Mouse (Mus musculus): Measurements from ENCODE around the gene Rps28. TPM values are rescaled to one million over a fixed set of nuclear protein-coding genes. Genes with fewer than 3 reads are reported as not detected.
A peak's percentile ranks its signal among the peaks of the same experiment; 100 is the strongest.

Rps28 gene
- total RNA-seq, 2 experiments from 2014 or later: 861 to 875 TPM

DNA sequence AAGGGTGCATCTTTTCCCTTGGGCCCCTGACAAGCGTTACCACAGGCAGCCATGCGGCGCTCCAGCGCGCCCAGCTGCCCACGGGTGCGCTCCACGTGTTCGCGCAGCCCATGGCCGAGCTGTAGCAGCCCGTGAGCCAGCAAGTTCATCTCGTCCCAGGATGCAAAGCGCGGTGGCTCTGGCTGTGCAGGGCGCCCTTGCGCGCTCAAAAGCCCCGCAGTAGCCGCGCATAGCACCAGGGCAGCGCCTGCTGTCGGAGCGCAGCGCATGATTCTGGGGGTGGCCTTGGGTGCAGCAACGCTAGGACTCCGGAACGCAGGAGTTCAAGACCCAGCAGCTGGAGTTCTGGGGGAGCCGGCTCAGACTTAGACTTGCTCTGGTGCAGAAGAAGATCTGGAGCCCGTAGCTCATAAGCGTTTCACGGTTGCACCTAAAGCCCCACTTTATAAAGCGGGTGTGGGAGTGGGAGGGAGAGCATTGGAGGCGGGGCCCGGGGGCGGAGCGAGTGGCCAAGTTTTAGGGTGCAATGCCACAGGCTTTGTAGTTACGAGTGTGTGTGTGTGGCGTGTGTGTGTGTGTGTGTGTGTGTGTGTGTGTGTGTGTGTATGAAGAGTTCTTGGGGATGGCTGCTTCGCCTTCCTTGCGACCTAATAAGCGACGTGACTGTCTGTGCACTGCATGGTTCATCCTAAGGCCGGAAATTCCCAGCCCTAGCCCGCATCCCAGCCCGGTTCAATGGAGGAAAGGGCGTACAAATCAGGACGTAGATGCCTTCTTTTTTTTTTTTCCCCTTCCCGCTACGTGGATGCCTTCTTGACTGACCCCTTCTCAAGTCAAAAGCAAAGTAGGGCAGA is 43.0 kb downstream of the Rps28 start, which contains the start of gene Angptl4:
Angptl4 (minus strand) TSS at position 707 of the 854 bp plus-strand sequence.
- intact Hi-C loops (cut with DNase I): no loop called here
- DNase-seq (ENCODE audit: extremely low spot score in 1 of 2, low spot score in 2 of 2): peak in 1 of 2 experiments; percentile 77

DNA sequence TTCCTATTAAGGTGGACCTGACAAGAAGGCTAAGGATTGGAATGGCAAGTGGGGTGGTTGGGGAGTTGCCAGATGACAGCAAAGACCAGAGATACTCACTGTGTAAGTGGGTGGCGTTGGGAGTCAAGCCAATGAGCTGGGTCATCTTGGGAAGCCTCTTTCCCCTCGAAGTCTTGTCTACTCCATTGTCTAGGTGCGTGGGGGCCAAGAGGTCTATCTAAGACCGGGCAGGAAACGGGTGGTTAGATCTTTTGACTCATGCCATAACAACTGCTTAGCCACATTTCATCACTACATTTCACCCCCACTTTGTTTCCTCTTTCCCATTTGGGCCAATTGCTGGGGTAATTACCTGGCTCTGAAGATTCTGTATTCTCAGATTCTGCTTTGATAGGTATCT is 43.9 kb downstream of the Rps28 start:
- peak in 1 of 2 experiments; percentile 68 for DNase-seq (ENCODE audit: extremely low spot score in 1 of 2, low spot score in 2 of 2)
- intact Hi-C loops (cut with DNase I): no loop called here

DNA sequence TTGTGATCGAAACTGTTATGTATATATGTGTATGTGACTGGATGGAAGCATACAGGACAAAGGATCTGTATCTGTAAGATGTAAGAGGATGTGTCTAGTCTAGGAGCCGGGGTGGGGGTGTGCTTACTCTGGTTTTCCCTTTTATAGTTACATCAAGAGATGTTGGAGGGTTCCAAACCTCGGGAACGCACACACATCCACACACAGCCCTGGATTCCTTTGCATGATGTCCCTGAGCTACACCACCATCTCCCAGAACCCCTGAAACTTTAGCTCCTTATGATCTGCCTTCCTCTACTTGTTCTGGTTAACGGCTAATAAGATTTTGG is 44.4 kb downstream of the Rps28 start:
- intact Hi-C loops (cut with DNase I): no loop called here
- no peak for DNase-seq (ENCODE audit: extremely low spot score in 1 of 2, low spot score in 2 of 2)

DNA sequence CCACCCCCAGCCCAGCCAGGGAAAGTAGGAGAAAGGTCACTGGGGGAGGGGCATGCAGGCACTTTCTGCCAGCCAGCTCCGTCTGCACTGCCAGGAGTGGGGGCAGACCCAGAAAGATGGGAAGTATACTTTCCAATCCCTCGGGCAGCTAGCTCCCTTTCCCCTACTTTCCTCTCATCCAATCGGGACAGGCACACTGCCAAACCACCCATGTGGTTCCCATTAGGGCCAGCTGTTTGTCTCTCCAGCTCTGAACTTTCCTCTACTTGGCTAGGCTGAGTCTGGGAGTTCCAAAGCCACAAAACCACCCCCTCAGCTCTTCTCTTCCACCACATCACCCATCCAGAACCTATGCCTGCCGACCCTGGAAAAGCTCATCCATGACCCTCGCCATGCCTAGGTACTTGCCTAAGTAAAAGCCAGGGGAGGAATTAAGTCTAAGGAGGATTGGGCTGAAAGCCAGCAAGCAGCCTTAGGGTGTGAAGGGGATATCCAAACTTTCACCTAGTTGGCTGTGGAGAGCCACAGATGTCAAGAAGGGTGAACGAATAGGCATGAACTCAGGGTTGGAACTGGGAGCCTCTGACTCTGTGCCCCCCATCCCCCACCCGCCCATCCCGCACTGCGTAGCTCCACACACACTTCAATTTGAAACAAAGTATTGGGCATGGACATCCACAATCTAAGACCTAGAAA is 44.9 kb downstream of the Rps28 start:
- intact Hi-C loops (cut with DNase I): no loop called here
- peak; percentile 89 to 94 for DNase-seq (ENCODE audit: extremely low spot score in 1 of 2, low spot score in 2 of 2)

DNA sequence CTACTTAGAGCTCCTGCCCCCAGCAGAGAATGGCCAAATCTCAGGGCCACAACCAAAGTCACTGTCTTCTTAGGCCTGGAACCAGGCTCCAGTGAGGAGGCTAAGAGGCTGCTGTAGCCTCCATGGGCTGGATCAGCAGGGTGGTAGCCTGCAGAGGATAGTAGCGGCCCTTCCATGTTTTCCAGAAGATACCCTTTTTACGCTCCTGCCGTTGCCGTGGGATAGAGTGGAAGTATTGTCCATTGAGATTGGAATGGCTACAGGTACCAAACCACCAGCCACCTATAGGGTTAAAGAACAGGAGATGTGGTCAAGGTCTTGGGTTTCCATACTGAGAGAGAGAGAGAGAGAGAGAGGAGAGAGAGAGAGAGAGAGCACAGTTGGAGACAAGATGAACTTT is 49.1 kb downstream of the Rps28 start:
- no peak for DNase-seq (ENCODE audit: extremely low spot score in 1 of 2, low spot score in 2 of 2)
- intact Hi-C loops (cut with DNase I): no loop called here

DNA sequence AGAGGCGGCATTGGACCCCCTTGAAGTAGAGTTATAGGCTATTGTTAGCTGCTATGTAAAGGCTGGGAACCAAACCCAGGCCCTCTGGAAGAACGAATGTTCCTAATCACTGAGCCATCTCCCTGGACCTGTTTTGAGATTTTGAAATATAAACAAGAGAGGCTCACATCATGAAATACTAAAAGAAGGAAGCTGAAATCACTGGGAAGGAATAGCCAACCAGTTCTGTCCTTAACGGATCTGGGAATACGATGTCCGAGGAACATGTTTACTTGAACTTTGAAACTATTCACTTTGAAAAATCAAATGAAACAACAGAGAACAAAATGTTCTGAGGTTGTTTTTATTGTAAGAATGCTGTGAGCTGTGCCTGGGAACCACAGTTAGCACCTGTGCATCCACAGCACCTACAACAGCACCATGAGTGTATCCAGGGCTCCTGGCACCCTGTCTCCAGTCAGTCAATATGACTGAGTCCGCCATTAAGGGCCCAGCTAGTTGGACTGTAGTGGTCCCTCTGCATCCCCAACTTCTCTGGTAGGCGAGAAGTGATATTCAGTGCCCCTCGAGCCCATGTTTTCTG is 49.7 kb downstream of the Rps28 start:
- intact Hi-C loops (cut with DNase I): no loop called here
- DNase-seq (ENCODE audit: extremely low spot score in 1 of 2, low spot score in 2 of 2): no peak

DNA sequence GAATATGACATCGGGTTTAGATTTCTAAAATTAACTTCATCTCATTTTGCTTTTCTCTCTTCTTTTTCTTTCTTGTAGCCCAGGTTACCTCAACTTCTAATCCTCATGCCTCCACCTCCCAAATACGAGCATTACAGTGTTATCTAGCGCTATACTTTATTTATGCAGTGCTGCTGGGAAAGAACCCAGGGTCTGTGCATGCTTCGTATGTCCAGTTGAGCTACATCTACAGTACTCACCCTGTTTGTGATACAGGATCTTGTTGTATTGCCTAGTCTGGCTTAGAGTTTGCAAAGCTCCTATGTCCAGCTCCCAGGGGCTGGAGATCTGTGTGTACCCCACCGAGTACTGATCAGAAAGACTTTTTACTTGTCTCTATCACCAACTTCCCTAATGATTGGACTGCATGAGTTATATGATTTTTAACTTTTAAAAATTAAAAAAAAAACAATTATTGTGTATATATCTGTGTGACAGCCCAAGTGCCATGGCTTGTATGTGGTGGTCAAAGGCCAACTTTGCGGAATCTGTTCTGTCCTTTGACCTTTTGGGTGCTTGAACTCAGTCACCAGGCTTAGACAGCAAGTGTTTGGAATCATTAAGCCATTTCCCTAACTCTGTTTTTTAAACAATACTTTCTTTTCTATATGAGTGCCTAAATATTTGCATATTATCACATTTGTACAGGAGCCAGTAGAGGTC is 50.3 kb downstream of the Rps28 start:
- intact Hi-C loops (cut with DNase I): no loop called here
- DNase-seq (ENCODE audit: extremely low spot score in 1 of 2, low spot score in 2 of 2): no peak

DNA sequence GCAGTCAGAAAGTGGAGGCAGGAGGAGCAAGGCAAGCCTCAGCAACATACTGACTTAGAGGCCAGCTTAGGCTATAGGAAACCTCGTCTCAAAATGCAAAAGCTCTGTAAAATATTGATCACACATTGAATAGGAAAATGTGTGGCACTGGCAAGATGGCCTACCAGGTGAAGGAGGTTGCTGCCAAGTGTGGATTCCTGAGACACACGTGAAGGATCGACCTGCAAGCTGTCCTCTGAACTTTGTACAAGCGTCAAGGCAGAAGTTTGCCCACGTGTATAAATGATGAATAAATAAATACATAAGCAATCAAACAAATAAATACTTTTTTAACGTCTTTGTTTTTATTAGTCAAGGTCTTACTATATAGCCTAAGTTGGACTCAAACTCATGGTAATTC is 50.9 kb downstream of the Rps28 start:
- intact Hi-C loops (cut with DNase I): no loop called here
- DNase-seq (ENCODE audit: extremely low spot score in 1 of 2, low spot score in 2 of 2): no peak

DNA sequence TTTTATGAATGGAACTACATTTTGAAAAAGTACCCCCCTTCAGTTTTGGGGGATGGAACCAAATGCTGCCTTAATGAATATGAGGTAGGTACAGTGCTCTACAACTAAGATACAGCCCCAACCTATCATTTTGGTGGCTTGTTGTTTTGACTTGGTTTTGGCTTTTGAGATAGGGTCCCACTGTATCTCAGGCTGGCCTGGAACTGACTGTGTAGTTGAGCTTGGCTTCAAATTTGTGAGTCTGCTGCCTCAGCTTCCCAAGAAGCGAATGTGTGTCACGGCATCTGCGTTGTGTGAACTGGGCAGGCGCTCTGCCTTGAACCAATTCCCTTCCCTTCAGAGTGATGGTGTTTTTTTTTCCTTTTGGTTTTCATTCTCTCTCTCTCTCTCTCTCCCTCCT is 52.7 kb downstream of the Rps28 start:
- intact Hi-C loops (cut with DNase I): no loop called here
- no peak for DNase-seq (ENCODE audit: extremely low spot score in 1 of 2, low spot score in 2 of 2)

Other genes with a start within 250 kb of the Rps28 start
- gene Zfp414, start 195.5 kb downstream of the Rps28 start, total RNA-seq (2021): 10 to 100 TPM; 46.5 to 47.5 TPM
- under 1 TPM; 0.26 to 0.47 TPM for gene Pram1, start 186.5 kb downstream of the Rps28 start, total RNA-seq (2021)
- gene Hnrnpm, start 137.7 kb downstream of the Rps28 start, total RNA-seq (2021): 100 to 1,000 TPM; 113 to 115 TPM
- gene March2, start 105.9 kb downstream of the Rps28 start, total RNA-seq (2021): 10 to 100 TPM; 81.5 to 82.1 TPM
- 100 to 1,000 TPM; 336 to 350 TPM for gene Rab11b, start 64.0 kb downstream of the Rps28 start, total RNA-seq (2021)
- 1 to 10 TPM; 5.2 to 9.1 TPM for gene Angptl4, start 42.7 kb downstream of the Rps28 start, total RNA-seq (2021)
- 10 to 100 TPM; 37.9 to 38.2 TPM for gene Kank3, start 14.0 kb downstream of the Rps28 start, total RNA-seq (2021)
- gene Ndufa7, start within 50 bp of the Rps28 start, total RNA-seq (2021): 100 to 1,000 TPM; 225 to 228 TPM
- gene Cd320, start 18.5 kb upstream of the Rps28 start, total RNA-seq (2021): 10 to 100 TPM; 24.1 to 26.4 TPM
- gene Gm7029, start 49.3 kb upstream of the Rps28 start, total RNA-seq (2021): not detected
- 1 to 10 TPM; 3.9 to 7.1 TPM for gene Kifc1, start 66.1 kb upstream of the Rps28 start, total RNA-seq (2021)
- gene Platr17, start 80.6 kb upstream of the Rps28 start, total RNA-seq (2021): 1 to 10 TPM; 1.2 TPM
- 10 to 100 TPM; 26.5 to 28.1 TPM for gene Daxx, start 84.9 kb upstream of the Rps28 start, total RNA-seq (2021)
- gene Tapbp, start 91.3 kb upstream of the Rps28 start, total RNA-seq (2021): 10 to 100 TPM; 33.0 to 34.7 TPM
- 10 to 100 TPM; 35.0 to 35.8 TPM for gene Zbtb22, start 91.3 kb upstream of the Rps28 start, total RNA-seq (2021)
- gene Rgl2, start 105.0 kb upstream of the Rps28 start, total RNA-seq (2021): 10 to 100 TPM; 67.1 to 68.4 TPM
- gene Pfdn6, start 115.8 kb upstream of the Rps28 start, total RNA-seq (2021): 10 to 100 TPM; 89.2 to 96.1 TPM
- gene Wdr46, start 116.1 kb upstream of the Rps28 start, total RNA-seq (2021): 10 to 100 TPM; 20.5 to 20.9 TPM
- gene B3galt4, start 126.9 kb upstream of the Rps28 start, total RNA-seq (2021): 1 to 10 TPM; 5.2 to 9.8 TPM
- gene Vps52, start 131.2 kb upstream of the Rps28 start, total RNA-seq (2021): 10 to 100 TPM; 71.3 to 77.5 TPM
- 100 to 1,000 TPM; 440 to 443 TPM for gene Rps18, start 131.4 kb upstream of the Rps28 start, total RNA-seq (2021)
- gene H2-K1, start 175.8 kb upstream of the Rps28 start, total RNA-seq (2021): 10 to 100 TPM; 10.6 to 11.8 TPM
- gene Ring1, start 200.1 kb upstream of the Rps28 start, total RNA-seq (2021): 10 to 100 TPM; 23.2 to 24.9 TPM
- gene H2-Ke6, start 203.5 kb upstream of the Rps28 start, total RNA-seq (2021): 10 to 100 TPM; 29.7 to 32.0 TPM
- 100 to 1,000 TPM in 1 of 2 experiments, 10 to 100 TPM in 1; 90.7 to 101 TPM for gene Slc39a7, start 207.1 kb upstream of the Rps28 start, total RNA-seq (2021)
- 10 to 100 TPM; 74.8 to 78.7 TPM for gene Rxrb, start 207.2 kb upstream of the Rps28 start, total RNA-seq (2021)
- gene Col11a2, start 214.9 kb upstream of the Rps28 start, total RNA-seq (2021): 10 to 100 TPM; 12.2 to 14.3 TPM

Measured in left cerebral cortex, postnatal 10 days (tissue).